Mouse (Mus musculus) hindbrain, embryonic 16.5 days (tissue): ENCODE data around the gene Elk4. TPM values are rescaled to one million over a fixed set of nuclear protein-coding genes. Genes with fewer than 3 reads are reported as not detected.

Source experiments
- ATAC-seq: fragments of 200-750 bp; cut with Nextera tagmentation; 2 replicates; pipeline ENCODE4 v1.8.0; 2017; ENCODE audit warnings: moderate TSS enrichment, moderate library complexity
- H3K27ac ChIP-seq: fragments of 300-500 bp; sonication (generic); 2 replicates; pipeline ENCODE4 v1.5.1; 2014; ENCODE audit warnings: low read depth, mild to moderate bottlenecking, control low read depth, low read length, moderate library complexity
- H3K27me3 ChIP-seq: fragments of 300-500 bp; sonication (generic); replicated peaks from 2 replicates; pipeline ENCODE4 v1.6.1; 2014; ENCODE audit warnings: low read length; ENCODE audit not compliant: control insufficient read depth, insufficient read depth
- H3K36me3 ChIP-seq: fragments of 300-500 bp; sonication (generic); 2 replicates; pipeline ENCODE4 v1.6.1; 2014; ENCODE audit warnings: mild to moderate bottlenecking, low read length, moderate library complexity, mixed read lengths; ENCODE audit not compliant: control insufficient read depth, insufficient read depth
- H3K4me1 ChIP-seq: fragments of 300-500 bp; sonication (generic); 2 replicates; pipeline ENCODE4 v1.6.1; 2014; ENCODE audit warnings: low read depth, low read length; ENCODE audit not compliant: control insufficient read depth, insufficient read depth
- H3K4me2 ChIP-seq: fragments of 300-500 bp; sonication (generic); 2 replicates; pipeline ENCODE4 v1.6.1; 2014; ENCODE audit warnings: mild to moderate bottlenecking, low read length, control low read depth, moderate library complexity
- H3K4me3 ChIP-seq: fragments of 300-500 bp; sonication (generic); 2 replicates; pipeline ENCODE4 v1.5.1; 2014; ENCODE audit warnings: mild to moderate bottlenecking, low read length, control low read depth, moderate library complexity
- H3K9ac ChIP-seq: fragments of 300-500 bp; sonication (generic); 2 replicates; pipeline ENCODE4 v1.6.1; 2014; ENCODE audit warnings: low read depth, mild to moderate bottlenecking, control low read depth, low read length, moderate library complexity
- H3K9me3 ChIP-seq: fragments of 300-500 bp; sonication (generic); 2 replicates; pipeline ENCODE4 v1.6.1; 2014; ENCODE audit warnings: mild to moderate bottlenecking, low read length, moderate library complexity; ENCODE audit not compliant: control insufficient read depth
- WGBS: fragments of 180-500 bp; shearing (Covaris S2); extraction: QIAGEN DNeasy Blood & Tissue Kit; methylation state at CpG from one replicate; pipeline ENCODE4 v1.1.7; 2014; 5-methylcytosine and 5-hydroxymethylcytosine counted together
- polyA plus RNA-seq: library from polyadenylated mRNA; unstranded; fragments of >200 nt; fragmentation: Nextera tagmentation; extraction: Ambion mirVana; gene quantifications from 2 replicates; pipeline ENCODE4 v1.2.1, GENCODE M21; 2015

The Elk4 gene
- polyA plus RNA-seq, 1 experiment from 2014 or later, result 10.2 TPM

DNA sequence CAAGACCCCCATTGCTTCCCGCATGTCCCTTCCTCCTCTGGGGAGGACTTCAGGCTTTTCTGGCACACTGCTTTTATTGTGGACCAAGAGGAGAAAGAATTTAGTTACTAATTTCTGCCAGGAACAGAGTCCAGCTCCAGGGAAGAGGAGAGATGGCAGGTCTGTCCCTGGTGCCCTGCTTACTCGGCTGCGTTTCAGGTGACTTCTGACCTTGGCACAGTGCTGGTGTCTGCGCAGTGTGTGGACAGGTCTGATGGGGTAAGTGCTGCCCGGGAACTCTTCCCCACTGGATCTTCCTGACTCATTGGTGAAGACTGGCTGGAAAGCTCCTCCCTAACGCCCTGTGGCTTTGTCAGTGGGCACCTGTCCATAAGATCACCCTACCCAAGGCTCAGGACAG lies 38.4 kb upstream of the Elk4 start:
- Histone ChIP-seq H3K9me3 (no peaks in the 10 kb centered on the region), H3K4me3 (no peak overlapping the region), H3K27ac (no peak overlapping the region), H3K27me3 (peaks cover 9% of the 10 kb centered on the region), H3K4me2 (no peak overlapping the region), H3K9ac (no peak overlapping the region), H3K36me3 (no peaks in the 10 kb centered on the region), H3K4me1 (peaks cover 6% of the 10 kb centered on the region)
- no peak for ATAC-seq
- WGBS, result 58% methylated on average over 6 of the region's 6 CpGs

DNA sequence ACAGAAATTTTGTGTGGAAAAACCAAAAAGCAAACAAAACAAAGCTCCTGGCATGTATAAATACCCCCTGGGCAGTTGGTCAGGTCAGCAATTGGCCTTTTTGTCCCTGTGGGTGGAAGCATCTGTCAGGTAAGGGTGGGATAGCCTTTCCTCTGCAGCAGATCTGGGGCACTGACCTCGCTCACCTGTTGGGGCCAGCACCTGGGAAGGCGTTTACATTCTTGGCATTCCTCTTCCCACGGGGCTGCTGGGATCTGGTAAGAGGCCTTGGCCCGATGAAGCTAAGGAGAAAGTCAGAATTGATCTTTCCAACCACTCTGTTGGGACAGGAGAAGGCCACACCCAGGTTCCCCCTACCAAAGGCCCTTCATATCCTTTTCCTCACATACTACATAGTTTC lies 37.6 kb upstream of the Elk4 start:
- H3K27ac ChIP-seq, result no peak overlapping the region
- H3K4me2 ChIP-seq, result no peak overlapping the region
- ATAC-seq, result no peak
- H3K9me3 ChIP-seq, result no peaks in the 10 kb centered on the region
- H3K27me3 ChIP-seq, result peaks cover under 1% of the 10 kb centered on the region
- no peak overlapping the region for H3K4me3 ChIP-seq
- H3K4me1 ChIP-seq, result peaks cover 6% of the 10 kb centered on the region
- H3K36me3 ChIP-seq, result no peaks in the 10 kb centered on the region
- WGBS, result 76% methylated on average over 4 of the region's 4 CpGs
- H3K9ac ChIP-seq, result no peak overlapping the region

DNA sequence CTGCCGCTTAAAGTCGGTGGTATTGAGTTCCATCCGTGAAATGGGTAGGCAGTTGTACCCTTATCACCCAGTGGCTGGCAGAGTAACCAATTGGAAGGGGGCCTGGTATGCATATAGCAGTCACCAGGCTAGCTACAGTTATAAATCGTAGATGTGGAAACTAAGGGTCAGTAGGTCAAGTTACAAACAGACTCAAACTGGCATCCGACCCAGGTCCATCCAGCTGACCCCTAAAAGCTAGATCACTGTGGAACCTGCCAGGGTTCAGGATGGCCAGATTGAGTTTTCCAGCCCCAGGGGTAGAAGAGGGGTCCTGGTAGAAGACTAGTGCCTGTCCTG lies 37.1 kb upstream of the Elk4 start:
- no peak for ATAC-seq
- H3K36me3 ChIP-seq, result no peaks in the 10 kb centered on the region
- no peaks in the 10 kb centered on the region for H3K9me3 ChIP-seq
- H3K4me1 ChIP-seq, result peaks cover 6% of the 10 kb centered on the region
- H3K27ac ChIP-seq, result no peak overlapping the region
- no peaks in the 10 kb centered on the region; the same call in 1 of the 2 replicates for H3K27me3 ChIP-seq
- 45% methylated on average over 5 of the region's 5 CpGs for WGBS
- no peak overlapping the region for H3K4me2 ChIP-seq
- H3K9ac ChIP-seq, result no peak overlapping the region
- H3K4me3 ChIP-seq, result no peak overlapping the region

DNA sequence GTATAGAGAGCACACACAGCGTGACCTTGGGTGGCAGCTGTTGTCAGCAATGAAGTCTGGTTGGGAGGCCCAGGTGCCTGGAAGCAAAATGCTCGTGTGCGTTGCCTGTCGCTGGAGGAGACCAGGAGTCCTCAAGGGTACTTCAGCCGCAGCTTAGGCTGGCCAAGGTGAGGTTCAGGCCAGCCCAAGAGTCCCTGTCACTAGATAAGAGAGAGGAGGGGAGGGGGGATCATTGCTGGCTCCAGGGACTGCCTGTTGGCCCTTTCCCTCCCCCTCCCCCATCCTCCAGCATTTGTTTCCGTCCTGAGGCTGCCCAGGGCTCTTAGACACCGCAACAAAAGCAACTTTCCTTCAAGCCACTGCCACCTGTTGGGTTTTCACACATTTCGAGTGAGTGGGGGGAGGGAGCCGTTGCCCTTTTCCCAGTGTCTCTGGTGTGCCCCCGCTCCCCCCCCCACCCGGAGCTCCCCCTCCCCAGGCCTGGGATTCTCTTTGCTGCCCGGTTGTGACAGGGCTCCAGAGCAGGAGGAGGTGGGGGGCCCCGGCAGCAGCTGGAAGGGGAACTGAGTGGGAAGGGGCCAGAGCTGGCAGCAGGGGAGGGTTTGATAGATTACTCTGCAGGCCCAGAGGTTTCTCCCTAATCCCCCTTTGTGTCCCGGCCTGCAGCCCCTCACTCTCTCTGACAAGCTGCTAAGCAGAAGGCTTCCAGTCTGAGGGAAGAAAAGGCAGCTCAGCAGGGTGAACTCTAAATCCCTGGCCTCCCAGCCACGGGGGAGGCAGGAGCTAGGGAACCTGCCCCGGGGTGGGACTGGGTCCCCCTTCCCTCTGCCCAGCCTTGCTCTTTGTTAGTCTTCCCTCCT lies 36.5 kb upstream of the Elk4 start:
- Histone ChIP-seq H3K27me3 (no peaks in the 10 kb centered on the region; the same call in 1 of the 2 replicates), H3K4me3 (no peak overlapping the region), H3K4me2 (no peak overlapping the region), H3K27ac (no peak overlapping the region), H3K4me1 (peaks cover 6% of the 10 kb centered on the region), H3K9ac (no peak overlapping the region; the same call in 1 of the 2 replicates), H3K9me3 (no peaks in the 10 kb centered on the region), H3K36me3 (no peaks in the 10 kb centered on the region)
- 0 out of 2 replicates have a peak, but pooled peaks have one; percentile 17 for ATAC-seq
- 7% methylated on average over 16 of the region's 16 CpGs for WGBS

DNA sequence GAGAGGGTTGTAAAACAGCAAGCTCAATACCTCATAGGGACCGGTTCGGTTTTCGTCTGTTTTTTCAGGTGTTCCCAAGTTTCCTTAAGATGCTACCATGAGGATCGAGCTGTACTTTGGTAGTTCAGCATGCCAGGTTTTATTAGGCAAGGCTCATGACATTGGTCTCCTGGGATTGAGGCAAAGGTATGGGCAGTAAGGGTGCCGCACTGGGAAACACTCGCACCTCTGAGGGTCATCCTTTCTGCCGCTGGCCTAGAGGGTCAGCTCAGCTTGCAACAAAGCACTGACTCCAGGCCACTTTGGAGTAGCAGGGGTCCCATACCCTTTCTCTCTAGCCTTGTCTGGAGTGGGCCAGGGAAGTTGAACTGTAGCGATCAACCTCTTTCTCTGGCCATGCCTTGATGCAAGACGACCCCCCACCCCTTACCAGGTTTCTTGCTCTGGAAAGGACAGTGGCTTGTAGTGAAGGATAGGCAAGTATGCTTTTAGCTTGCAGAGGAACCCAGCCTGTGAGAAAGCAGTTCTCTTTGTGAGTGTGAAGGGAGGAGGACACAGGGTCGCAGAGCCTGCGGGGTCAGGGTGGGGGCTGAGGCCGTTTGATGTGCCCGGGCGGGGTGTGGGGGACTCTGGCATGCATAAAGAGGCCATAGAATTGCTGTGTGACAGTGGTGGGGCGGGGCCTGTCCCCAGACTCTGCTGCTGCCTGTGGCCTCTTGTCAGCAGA lies 35.5 kb upstream of the Elk4 start:
- Histone ChIP-seq H3K27me3 (no peaks in the 10 kb centered on the region; the same call in 1 of the 2 replicates), H3K9me3 (no peaks in the 10 kb centered on the region), H3K36me3 (no peaks in the 10 kb centered on the region), H3K4me2 (no peak overlapping the region), H3K27ac (no peak overlapping the region), H3K4me3 (no peak overlapping the region), H3K9ac (no peak overlapping the region), H3K4me1 (peaks cover 6% of the 10 kb centered on the region)
- WGBS, result 20% methylated on average over 15 of the region's 15 CpGs
- ATAC-seq, result no peak

DNA sequence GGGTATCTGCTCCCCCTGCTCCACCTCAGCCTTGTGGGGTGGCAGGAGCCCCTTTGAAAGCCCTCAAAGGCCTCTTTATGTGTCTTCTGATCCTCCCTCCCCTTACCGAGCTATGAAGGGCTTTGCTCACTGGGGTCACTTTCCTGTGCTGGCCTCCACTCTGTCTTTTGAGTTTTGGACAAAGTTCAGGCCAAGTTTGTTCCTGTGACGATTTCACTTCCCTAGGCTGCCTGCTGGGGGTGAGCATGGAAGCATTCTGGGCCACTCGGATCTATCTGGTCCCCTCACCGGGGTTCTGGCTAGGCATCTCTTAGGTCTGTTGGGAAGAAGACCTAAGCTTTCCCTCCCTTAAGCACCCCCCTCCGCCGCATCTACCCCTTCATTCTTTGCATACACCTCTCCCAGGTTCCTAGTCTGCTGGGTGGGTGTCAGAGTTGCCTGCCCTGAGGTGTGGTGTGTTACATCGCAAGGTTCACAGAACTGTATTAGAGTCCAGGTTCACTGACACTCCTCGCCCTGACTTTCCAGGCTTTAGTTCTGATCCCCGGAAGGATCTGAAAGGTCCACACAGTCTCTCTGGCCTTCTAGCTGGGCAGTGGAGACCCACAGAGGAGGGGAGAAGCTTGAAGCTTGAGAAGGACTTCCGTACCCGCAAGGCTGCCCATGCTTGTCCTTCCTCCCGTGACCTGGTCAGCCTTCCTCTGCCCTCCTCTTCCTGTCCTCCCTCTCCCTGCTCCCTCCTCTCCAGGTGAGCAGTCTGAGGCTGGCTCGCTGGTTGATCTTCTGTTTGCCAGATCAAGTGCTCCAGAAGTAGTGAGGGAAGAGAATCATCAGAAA lies 34.7 kb upstream of the Elk4 start:
- no peaks in the 10 kb centered on the region for H3K9me3 ChIP-seq
- no peak overlapping the region for H3K27ac ChIP-seq
- 21% methylated on average over 13 of the region's 13 CpGs for WGBS
- no peak overlapping the region for H3K9ac ChIP-seq
- no peaks in the 10 kb centered on the region for H3K36me3 ChIP-seq
- peaks cover 6% of the 10 kb centered on the region for H3K4me1 ChIP-seq
- no peak overlapping the region for H3K4me2 ChIP-seq
- no peak overlapping the region for H3K4me3 ChIP-seq
- H3K27me3 ChIP-seq, result no peaks in the 10 kb centered on the region; the same call in 1 of the 2 replicates
- no peak for ATAC-seq

DNA sequence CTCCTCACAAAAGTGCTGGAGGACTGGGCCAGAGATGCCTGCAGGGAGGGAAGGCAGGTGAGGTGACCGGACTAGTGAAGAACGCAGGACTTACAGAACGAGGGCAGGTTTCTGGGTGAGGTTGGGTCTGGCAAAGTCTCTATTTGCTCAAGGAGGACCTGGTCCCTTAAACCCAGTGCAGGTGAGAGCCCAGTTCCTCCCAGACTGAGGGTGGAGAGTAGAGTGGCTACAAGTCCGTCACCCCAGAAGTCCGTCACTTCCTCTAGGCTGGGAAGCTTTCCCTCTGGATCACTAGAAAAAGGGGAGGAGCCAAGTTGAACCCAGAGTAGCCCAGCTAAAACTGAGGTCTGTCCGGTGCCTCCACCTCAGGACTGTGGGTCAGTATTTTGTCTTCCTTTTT lies 33.4 kb upstream of the Elk4 start:
- WGBS, result 78% methylated on average over 6 of the region's 6 CpGs
- Histone ChIP-seq H3K27me3 (no peaks in the 10 kb centered on the region; the same call in 1 of the 2 replicates), H3K9me3 (no peaks in the 10 kb centered on the region), H3K36me3 (no peaks in the 10 kb centered on the region), H3K27ac (no peak overlapping the region), H3K4me1 (peaks cover 6% of the 10 kb centered on the region), H3K9ac (no peak overlapping the region), H3K4me2 (no peak overlapping the region), H3K4me3 (no peak overlapping the region)
- ATAC-seq, result no peak

DNA sequence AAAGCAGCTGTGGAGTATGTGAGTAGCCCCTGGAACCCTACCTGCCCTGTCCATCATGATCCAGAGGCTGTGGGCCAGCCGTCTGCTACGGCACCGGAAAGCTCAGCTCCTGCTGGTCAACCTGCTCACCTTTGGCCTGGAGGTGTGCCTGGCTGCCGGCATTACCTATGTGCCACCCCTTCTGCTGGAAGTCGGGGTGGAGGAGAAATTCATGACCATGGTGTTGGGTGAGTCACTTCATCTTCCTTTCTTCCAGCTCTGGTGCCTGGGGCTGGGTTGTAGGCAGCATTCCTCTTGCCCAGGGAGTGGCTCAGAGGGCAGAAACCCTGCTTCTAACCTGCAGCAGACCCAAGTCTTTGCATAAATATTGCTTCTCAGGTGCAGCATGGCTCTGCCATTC lies 30.5 kb upstream of the Elk4 start:
- Histone ChIP-seq H3K9ac (no peak overlapping the region), H3K27me3 (no peaks in the 10 kb centered on the region; the same call in 1 of the 2 replicates), H3K4me3 (no peak overlapping the region), H3K27ac (no peak overlapping the region), H3K4me1 (peaks cover 2% of the 10 kb centered on the region), H3K36me3 (no peaks in the 10 kb centered on the region), H3K4me2 (no peak overlapping the region), H3K9me3 (no peaks in the 10 kb centered on the region)
- ATAC-seq, result no peak
- WGBS, result 80% methylated on average over 5 of the region's 5 CpGs

DNA sequence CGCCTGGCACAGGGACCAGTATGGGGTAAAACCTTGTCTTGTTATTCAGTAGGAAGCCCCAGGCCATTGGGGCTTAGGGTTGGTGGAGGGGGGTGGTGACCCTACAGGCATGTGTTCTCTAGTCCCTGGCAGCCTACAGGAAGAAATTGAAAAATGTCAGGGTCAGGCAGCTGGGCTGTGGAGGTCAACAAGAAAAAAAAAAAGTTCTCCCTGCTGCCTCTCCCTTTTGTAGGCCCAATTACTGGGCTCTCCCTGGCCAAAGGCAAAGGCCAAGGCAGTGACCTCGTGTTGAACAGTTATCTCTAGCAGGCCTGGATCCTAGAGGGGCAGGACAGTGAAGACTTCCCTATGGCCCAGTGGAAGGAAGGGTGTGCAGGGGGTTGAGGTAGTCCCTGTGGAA lies 26.9 kb upstream of the Elk4 start:
- H3K9me3 ChIP-seq, result no peaks in the 10 kb centered on the region
- H3K4me1 ChIP-seq, result no peaks in the 10 kb centered on the region
- H3K27ac ChIP-seq, result no peak overlapping the region
- no peak overlapping the region for H3K4me3 ChIP-seq
- WGBS, result 18% methylated on average over 2 of the region's 2 CpGs
- no peak overlapping the region for H3K9ac ChIP-seq
- no peak for ATAC-seq
- no peaks in the 10 kb centered on the region for H3K36me3 ChIP-seq
- H3K4me2 ChIP-seq, result no peak overlapping the region
- H3K27me3 ChIP-seq, result no peaks in the 10 kb centered on the region; the same call in 1 of the 2 replicates
